Mouse (Mus musculus) v-Abl transformed pro-B cells (cell line): Measurements from ENCODE around the gene Tmem45a2.
"Not testable (repeated sequence)": the region's sequence is repeated elsewhere in the genome, so short reads cannot be mapped to it uniquely, and the experiment has no call there.

Experiments
- in situ Hi-C, 2 experiments: fragments of 400-800 bp; cut with MboI; formaldehyde crosslinking; loops; one replicate each; pipeline ENCODE4 v1.15.1; 2025; ENCODE audit not compliant: unreplicated experiment in 2 of 2

Gene Tmem45a2

DNA sequence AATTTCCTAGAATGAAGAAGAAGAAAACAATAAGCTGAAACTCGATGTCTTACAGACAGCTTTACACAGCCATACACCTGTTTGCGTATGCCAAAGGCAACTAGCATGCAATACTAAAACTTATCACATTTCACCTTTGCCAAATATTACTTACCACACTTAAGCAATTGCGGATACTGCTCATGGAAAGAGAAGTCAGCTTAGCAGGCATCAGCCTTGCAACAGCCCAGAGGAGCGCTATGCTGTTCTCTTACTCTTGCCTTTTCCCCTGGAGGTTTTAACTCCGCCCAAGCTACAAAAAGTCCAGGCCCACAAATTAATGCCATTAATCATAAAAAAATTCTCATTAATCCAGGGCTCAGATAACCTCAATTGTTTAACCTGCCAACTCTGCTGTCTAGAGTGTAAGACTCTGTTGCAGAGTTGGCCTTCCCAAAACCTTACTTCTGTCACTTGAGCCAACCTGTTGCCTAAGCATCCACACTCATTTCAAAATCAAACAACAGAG is at the start of gene Tmem45a2:
Gene Tmem45a2, minus strand, starts transcription at position 241 of the 508 bp plus-strand sequence.
- in situ Hi-C loops, result no loop called here

DNA sequence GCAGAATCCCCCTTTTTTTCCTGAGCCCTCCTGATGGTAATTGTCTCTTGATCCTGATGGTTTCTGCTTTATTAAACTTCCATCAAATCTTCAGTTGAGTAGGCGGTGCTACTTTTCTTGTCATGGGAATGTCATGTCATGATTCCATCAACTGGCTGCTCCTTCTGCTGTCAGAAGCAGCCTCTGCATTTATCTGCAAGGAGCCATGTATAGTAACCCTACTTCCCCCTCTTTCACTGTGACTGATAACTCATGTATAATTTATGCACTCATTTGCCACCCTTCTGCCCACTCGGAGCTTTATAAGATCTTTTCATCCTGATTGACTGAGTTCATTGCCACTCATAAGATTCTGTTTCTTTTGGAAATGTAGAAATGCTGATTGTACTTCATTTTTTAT is 46.4 kb upstream of the Tmem45a2 start:
- in situ Hi-C loops, result loop anchor here (5.0 to 25.0 kb wide), 6 partner anchors 50 to 1605 kb away; partner anchors contain the start of gene Nit2 (in 1 of the 2)

DNA sequence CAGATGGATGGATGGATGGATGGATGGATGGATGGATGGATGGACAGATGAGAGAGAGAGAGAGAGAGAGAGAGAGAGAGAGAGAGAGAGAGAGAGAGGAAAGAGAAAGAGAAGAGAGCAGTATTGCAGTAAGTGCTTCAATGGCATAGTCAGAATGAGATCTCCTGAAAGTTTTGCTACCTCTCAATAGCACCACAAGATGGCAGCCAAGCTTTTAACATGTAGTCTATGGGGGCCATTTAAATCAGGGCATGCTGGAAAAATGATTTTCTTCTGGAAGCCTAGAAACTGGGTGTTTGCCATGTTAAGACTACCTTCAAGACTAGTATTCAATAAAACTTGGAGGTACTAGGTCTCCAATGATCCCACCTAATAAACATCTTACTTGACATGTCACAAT is 44.9 kb upstream of the Tmem45a2 start:
- in situ Hi-C loops, result loop anchor here (5.0 to 25.0 kb wide), 6 partner anchors 51 to 1604 kb away; partner anchors contain the start of gene Nit2 (in 1 of the 2)

DNA sequence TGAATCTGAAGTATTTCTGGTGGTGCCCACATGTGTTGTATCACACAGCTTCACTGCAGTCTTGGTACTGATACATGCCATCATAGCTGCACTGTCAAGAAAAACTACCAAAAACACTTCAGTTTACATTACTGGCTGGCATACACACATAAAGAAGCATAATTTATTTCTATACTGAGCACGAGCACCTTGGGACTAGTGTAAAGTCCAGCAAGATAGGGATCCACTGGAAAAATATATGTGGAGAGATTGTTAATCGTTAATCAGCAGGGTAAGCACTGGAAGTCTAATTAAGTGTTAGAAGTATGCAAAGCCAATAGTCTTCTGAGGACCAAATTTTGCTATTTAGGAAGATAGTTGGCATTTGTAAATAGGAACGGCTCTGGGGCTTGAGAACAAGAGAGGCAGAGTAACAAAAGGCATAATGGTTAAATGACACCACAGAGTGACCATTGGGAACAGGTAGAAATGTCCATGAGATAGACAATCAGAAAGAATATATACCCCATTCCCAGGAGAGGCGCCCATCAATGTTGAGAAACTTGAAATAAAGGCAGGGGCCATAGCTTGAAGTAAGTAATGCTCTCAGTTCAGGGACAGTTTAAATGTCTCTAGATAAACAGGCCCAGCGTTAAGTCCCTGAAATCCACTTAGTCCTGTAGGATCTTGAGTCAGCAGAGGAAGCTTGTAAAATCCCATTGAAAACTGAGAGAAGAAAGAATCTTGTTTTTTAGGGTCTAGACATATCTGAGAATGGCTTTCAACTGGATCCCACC is 35.2 kb upstream of the Tmem45a2 start:
- in situ Hi-C loops, result loop anchor here (25.0 kb wide), 3 partner anchors 631 to 1594 kb away; no protein-coding TSS in a partner anchor

DNA sequence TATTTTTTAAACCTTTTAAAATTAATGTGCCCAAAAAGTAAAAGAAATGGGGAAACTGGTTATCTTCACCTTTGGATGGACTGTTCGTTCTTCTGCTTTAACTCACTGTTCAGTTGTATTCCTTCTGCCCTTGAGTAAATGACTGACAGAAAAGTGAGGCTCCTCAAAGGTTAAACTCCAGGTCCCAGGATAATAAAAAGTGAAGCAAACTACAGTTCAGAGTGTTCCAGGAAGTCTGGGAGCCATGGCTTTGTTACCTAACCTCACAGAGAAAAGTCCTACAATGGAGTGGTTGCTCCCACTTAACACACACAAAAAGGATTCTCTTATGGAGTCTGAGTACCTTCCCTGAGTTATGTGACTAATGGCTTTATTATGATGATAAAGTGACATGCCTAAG is 30.0 kb upstream of the Tmem45a2 start:
- in situ Hi-C loops, result loop anchor here (25.0 kb wide), 3 partner anchors 636 to 1589 kb away; no protein-coding TSS in a partner anchor

DNA sequence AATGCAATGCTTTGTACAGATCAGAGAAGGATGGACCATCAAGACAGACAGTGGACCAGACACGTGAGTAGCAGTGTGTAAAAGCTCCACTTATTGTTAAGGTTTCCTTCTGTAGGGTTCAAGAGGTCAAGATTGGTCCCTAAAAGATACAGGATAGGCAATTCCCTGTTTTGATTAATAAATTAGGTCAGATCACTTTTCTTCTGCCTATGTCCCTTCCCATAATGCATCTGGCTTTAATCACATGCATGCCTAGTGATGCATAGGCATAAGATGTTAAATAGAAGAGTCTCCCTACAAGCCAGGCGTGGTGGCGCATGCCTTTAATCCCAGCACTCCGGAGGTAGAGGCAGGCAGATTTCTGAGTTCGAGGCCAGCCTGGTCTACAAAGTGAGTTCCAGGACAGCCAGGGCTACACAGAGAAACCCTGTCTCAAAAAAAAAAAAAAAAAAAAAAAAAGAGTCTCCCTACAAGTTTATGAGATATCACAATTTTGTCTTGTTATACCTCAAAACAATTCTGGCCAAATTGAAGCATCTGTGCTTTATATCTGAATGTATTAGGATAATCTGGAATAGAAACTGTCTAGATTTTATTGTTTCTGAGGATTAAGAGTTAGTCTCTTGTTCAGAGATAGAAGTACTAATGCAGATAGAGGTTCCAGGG is 28.5 kb upstream of the Tmem45a2 start:
- in situ Hi-C loops, result loop anchor here (10.0 to 25.0 kb wide), 8 partner anchors 638 to 1615 kb away; partner anchors contain the start of genes Rpl24 (in 1 of the 2) and Zbtb11 (in 1 of the 2)

DNA sequence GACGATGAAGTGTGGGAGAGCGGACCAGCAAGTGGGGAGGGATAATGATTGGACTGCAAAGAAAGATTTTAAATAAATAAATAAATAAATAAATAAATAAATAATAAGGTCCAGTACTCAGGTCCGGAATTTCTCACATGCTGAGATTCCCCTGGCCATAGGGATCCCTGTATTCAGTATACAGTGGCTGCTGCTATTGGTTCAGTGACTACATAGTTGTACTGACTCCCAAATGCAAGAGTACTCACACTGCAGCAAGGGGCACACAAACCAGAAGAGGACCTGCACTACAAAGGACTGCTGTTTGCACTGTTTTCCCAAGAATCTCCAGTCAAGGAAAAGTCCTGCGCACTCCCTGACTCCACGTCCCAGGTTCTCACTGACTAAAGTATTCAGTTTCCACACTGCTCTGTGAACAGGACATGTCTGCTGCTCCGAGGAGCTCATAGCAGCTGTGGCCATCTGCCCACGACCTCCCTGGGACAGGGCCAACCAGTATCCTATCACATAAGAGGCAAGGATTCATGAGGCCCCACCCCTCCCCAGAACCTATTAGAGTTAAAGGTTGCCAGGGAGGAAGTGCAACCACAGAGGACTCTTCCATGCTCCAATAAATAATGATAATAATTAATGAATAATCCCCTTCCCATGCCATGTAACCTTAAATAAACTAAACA is 27.4 kb upstream of the Tmem45a2 start:
- in situ Hi-C loops, result loop anchor here (10.0 to 25.0 kb wide), 5 partner anchors 936 to 1614 kb away; partner anchors contain the start of genes Rpl24 (in 1 of the 2) and Zbtb11 (in 1 of the 2)

DNA sequence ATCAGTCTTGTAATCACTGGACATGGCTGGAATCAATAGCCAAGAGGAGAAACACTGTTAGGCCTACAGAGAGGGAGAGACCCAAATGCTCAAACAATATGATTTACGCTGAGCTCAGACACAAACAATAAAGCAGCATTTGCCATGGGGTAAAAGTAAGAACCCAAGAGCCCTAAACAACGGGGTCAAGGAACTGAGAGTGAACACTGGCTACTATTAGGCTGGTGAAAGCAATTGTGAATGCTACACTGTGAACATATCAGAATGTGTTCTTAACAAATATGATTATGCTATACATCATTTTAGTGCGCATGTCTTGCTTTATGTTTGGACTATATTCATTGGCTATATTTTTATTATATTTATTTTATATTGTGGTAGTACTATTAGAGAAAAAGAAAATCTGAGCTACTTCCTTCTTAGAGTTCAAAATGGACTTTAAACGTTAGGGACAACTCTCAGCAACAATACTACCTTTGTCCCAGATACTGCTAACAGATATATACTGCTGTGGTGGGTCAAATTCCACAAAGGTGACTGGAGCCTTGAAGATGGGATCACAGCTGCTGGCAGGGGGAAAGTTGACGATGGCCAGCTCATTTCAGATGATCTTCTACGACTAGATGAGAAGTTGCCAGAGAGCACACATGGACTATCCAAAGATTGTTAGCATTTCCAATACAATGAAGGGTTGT is 21.9 kb upstream of the Tmem45a2 start:
- in situ Hi-C loops, result loop anchor here (5.0 to 25.0 kb wide), 7 partner anchors 321 to 1608 kb away; partner anchors contain the start of genes Rpl24 (in 1 of the 2) and Zbtb11 (in 1 of the 2)

DNA sequence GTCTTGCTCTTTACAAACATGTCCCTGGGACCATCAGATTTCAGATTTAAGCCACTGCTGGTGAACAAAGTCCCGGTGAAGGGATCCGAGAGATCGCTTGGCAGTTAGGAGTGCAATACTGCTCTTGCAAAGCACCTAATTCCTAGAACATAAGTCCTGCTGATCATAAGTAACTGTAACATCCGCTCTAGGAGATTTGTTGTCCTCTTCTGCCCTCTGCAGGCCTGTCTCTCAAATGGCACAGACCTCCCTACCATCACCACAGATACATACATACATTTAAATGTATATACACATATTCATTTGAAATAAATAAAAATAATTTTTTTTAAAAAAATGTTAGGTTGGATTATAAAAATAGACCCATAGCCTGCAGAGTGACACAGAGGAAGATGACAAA is 21.3 kb upstream of the Tmem45a2 start:
- in situ Hi-C loops, result loop anchor here (5.0 to 25.0 kb wide), 7 partner anchors 320 to 1608 kb away; partner anchors contain the start of genes Rpl24 (in 1 of the 2) and Zbtb11 (in 1 of the 2)

DNA sequence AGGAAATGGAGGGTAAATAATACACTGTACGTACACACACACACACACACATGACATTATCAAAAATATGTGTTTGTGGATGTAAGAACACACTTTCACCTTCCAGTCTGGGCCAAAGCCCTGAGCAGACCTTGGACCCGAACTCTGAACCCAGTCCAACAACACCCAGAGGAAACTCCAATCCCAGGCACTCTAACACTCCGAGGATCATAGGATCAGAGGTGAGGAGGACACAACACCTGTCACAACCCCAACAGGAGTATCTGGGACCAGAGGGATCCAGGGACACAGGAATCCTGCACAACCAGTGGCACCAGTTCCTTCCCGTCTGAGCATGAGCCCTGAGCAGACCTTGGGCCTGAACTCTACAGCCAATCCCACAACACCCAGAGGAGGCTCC is 8.4 kb upstream of the Tmem45a2 start:
- in situ Hi-C loops, result loop anchor here in 1 of 2 experiments (25.0 kb wide), 3 partner anchors 917 to 1217 kb away; partner anchors contain the start of genes Rpl24 and Zbtb11

DNA sequence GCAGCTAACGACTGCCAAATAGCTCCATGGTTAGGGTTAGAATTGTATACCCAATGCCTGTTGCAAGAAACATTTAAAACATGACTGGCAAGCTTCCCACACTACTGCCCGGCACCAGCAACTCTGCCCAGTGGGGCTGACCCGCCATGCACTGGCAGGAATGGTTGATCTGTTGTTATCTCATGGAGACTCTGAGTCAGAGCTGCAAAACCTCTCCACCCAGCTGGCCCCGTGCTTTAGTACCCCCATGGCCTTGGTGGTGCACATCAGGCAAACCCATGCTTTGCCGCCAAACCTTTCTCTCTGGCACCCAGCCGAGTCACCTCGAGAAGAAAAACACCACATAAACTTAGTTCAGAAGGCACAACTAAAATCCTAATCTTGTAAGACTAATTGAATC is 4.8 kb upstream of the Tmem45a2 start:
- in situ Hi-C loops, result loop anchor here in 1 of 2 experiments (25.0 kb wide), 3 partner anchors 914 to 1214 kb away; partner anchors contain the start of genes Rpl24 and Zbtb11

DNA sequence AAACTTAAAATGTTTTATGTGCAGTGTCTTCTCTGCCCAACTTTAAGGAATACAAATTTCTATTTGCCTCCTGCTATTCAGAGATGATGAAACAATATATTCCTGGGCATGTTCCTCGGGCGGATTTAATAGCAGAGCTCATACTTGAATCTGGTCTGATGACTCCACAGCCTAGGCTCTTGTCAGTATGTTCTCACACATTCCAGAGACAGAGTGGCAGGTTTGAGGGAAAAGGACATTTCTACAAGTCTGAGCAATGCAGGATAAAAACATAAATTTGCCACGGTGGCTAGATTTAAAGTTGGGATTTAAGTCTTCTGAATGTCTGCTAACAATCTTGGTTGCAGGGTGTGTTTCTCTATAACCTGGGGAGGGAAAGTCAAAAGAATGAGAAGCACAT is 9.1 kb downstream of the Tmem45a2 start:
- in situ Hi-C loops, result no loop called here

DNA sequence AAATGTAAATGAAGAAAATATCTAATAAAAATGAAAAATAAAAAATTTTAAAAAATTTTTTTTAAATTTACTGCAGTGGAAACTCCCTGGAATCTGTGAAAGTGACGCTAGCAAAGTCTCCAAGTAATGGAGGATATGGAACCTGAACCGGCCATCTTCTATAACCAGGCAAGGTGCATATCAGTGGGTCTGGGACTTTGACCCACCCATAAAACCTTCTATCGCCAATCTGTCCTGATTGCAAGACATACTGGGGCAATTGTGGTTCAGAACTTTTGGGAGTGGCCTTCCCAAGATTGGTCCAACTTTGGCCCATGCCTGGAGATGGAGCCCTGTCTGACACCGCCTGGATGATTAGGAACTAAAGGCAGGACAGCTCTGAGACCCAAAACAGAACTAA is 14.2 kb downstream of the Tmem45a2 start:
- in situ Hi-C loops, result no loop called here

DNA sequence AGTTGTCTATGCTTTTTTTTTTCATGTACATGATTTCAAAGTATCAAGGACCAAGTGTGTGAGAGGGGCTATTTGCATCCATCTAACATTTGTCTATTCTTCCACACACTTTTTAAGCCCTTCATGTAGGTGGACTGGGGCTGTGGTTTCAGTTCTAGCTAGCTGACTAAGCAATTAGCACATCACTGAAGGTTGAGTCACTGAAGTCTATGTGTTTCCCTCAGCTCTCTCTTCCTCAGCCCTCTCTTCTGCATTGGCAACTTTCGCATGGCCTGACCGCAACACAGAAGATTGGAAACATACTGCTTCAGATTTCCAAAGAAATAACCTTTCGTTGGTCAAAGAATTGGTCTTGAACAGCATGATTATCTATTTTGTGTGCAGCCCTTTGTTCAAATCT is 21.2 kb downstream of the Tmem45a2 start:
- in situ Hi-C loops, result no loop called here

DNA sequence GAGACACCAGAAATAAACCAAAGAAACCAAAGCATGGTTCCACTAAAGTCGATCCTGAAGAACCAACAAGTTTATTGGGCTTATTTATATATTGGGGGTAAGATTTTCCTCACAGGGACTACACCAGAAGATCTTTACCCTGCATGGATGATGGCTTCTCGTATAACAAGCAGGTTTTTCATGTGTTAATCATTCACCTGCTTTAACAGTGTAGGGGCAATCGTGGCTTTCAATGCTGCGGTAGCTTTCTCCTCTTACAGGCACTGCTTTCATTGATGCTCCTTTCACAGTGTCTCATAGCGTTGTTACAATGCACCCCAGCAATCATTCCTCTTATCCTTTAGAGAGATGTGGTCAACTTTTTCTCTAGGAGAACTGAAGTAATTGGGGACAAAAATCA is 32.6 kb downstream of the Tmem45a2 start:
- in situ Hi-C loops, result no loop called here

DNA sequence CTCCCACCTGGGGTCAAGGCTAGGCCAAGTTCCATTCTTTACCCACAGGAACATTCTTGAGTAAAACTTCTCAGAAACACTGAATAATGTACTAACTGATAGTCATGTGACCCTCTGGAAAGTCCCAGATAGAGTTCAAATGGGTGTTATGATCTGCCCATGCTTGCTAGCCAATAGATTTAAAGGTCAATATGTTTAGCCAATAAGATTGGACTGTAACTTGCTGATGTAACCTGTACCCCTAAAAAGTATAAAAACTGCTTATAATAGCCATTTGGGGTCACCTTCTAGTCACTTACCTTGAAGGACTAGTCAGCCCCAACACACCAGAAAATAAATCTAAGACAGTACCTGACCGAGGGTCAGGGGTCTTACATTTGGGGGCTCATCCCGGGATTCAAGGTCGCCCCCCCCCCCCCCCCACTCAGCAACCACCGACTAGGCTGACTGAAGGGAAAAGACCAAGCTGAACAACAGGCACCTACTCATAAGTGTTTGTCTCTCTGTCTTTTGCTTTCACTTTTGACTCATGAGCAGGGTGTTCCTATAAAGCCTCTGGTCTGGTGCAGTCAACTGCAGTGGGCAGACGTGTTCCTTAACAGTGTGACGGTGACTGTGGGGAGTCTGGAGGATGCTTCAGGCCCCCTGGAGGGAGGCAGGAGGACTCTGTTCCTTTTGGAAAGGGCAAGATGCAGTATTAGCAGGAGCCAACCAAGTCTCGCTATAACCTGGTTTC is 40.9 kb downstream of the Tmem45a2 start:
- in situ Hi-C loops, result no loop called here

DNA sequence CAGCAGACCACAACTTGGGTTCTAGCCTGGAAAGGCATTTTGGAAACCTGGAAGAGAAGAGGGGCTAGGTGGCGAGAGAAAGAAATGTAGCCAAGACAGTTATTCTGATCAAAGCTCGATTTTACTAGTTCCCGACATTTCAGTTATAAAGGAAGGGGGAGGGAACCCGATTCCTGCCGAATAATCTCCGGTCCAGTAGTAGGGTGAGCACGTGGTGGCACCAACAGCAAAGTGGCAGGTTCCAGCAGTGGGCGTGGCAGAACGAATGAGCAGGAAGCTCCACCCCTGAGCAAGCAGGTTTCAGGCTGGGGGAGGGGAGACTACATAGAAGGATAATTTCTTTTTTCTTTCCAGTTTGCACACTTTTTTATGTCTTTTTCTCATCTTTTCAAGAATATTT is 72.9 kb downstream of the Tmem45a2 start:
- in situ Hi-C loops, result not testable (repeated sequence)
